Mouse (Mus musculus): ENCODE data around the gene Gabpb2. TPM values are rescaled to one million over a fixed set of nuclear protein-coding genes. Genes with fewer than 3 reads are reported as not detected.

The Gabpb2 gene
- total and polyA plus RNA-seq, 3 experiments: 8.6 to 14.1 (median 13.5) TPM

DNA sequence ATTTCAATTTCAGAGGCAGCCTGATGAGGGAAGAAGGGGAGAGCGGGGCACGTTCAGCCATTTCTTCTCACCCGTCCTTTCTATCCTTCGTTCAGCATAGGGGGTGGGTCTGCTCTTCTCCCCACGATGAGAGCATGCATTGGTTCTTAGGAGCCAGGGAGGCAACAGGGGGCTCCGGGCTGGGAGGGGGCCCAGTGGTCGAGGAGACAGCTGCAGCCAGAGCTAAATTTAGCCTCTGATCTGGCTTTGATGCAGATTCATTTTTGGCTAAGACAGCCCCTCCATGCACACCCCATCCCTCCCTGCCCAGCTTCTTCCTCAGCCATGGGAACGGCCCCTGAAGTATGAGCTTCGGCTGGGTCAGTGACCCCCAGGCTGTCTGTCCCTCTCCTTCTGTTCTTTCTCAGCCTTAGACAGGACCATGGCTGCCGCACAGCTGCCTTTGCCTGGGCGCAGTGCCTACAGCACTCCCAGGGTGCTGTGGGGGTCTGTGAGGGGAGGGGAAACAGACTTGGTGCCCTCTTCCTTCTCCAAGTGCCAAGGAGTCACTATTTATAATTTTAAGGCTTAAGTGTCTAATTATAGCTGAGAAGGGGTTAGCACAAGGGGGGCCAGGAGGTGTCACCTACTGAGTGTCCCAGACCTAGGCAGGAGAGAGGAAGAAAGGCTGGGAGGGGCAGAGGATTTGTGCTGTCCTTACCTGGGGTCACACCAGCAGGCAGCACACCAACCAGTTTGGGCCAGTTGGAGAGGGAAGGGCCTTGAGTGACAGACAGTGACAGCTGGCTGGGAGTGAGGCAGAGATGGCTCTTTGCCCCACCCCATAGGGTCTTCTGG is 54.1 kb downstream of the Gabpb2 start:
- no peaks in the 10 kb centered on the region for H3K27me3 ChIP-seq (ENCODE audit: control insufficient read depth, insufficient read depth, low read length)
- WGBS: 53% methylated on average over 11 of the region's 11 CpGs
- peak overlapping the region; percentile 24; the same call in 1 of the 2 replicates for H3K9ac ChIP-seq (ENCODE audit: low read depth, low read length)
- no peak overlapping the region; the same call in 1 of the 2 replicates for H3K27ac ChIP-seq
- no peak for TF ChIP-seq CTCF (IDR thresholded peaks at IDR 0.05)
- TF ChIP-seq EP300 (IDR thresholded peaks at IDR 0.05; ENCODE audit: insufficient read depth, low read depth, low read length): no peak; the same call in 1 of the 2 replicates
- TF ChIP-seq POLR2A (IDR thresholded peaks at IDR 0.05; ENCODE audit: insufficient read depth, low read depth, low read length): no peak
- no peak overlapping the region for H3K4me3 ChIP-seq
- no peaks in the 10 kb centered on the region for H3K36me3 ChIP-seq (ENCODE audit: control insufficient read depth, insufficient read depth, low read length)
- no peaks in the 10 kb centered on the region for H3K79me2 ChIP-seq (replicated peaks; ENCODE audit: control insufficient read depth, insufficient read depth, low read length)
- no peak for DNase-seq
- intact Hi-C loops (cut with DNase I): no loop called here
- peaks cover 5% of the 10 kb centered on the region for H3K4me1 ChIP-seq (ENCODE audit: control insufficient read depth, insufficient read depth, low read length)

DNA sequence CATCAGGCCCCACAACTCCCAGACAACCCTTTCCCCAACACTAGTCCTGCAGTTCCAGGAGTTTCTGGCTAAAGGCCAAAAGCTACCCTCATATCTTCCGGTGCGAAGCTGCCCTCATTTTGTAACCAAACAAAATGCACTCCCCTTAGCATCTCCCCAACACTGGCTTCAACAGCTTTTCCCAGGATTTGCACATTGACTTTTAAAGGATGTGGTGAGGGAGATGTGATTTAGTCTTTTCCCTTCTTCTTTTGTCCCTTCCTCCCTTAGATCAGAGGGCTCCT is 55.4 kb downstream of the Gabpb2 start:
- intact Hi-C loops (cut with DNase I): no loop called here
- Histone ChIP-seq H3K27me3 (ENCODE audit: control insufficient read depth, insufficient read depth, low read length) (no peaks in the 10 kb centered on the region), H3K4me1 (ENCODE audit: control insufficient read depth, insufficient read depth, low read length) (peaks cover 5% of the 10 kb centered on the region), H3K4me3 (no peak overlapping the region), H3K9ac (ENCODE audit: low read depth, low read length) (no peak overlapping the region), H3K79me2 (replicated peaks; ENCODE audit: control insufficient read depth, insufficient read depth, low read length) (no peaks in the 10 kb centered on the region), H3K36me3 (ENCODE audit: control insufficient read depth, insufficient read depth, low read length) (no peaks in the 10 kb centered on the region), H3K27ac (no peak overlapping the region)
- no peak for DNase-seq
- no peak for TF ChIP-seq CTCF (IDR thresholded peaks at IDR 0.05)
- TF ChIP-seq EP300 (IDR thresholded peaks at IDR 0.05; ENCODE audit: insufficient read depth, low read depth, low read length): no peak
- TF ChIP-seq POLR2A (IDR thresholded peaks at IDR 0.05; ENCODE audit: insufficient read depth, low read depth, low read length): no peak
- WGBS: 51% methylated on average over 2 of the region's 2 CpGs

DNA sequence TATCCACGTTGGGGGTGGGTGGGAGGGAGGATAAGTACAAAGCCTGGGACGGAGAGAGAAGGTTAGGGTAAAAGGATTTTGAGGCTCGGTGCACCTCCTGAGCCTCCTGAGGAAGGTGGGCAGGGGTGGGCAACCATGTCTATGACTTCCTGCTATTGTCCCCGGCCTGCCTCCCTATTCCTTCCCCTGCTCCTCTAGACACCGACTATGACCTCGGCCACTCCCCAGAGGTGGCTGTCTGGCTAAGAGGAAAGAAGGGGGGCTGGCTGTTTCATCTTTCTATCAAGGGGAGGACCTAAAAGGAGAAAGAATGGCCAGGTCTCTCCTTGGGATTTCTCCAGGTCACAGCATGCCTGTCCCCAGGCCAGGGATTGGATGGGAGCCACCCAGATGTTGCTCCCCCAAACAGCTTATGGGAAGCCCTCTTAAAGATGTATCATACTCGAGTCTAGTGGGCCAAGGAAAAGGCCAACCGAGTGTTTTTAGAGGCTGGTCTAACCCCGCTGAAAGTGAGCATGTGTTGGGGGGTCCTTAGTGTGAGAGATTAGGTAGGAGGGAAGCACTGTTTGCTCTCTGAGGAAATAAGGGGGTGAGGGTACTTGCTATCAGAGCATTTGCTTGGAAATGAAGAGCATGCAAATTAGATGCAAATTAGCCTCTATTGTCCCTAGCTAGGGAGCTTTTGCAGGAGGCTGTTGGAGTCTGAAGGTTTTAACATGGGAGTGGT is 55.9 kb downstream of the Gabpb2 start:
- no peak for DNase-seq
- no peak overlapping the region for H3K27ac ChIP-seq
- H3K4me3 ChIP-seq: peak overlapping the region; percentile 89
- intact Hi-C loops (cut with DNase I): loop anchor here (2.0 kb wide), 2 partner anchors 19 to 55 kb away; partner anchors contain the start of genes Pip5k1a and Tnfaip8l2
- WGBS: 30% methylated on average over 9 of the region's 9 CpGs
- no peaks in the 10 kb centered on the region for H3K27me3 ChIP-seq (ENCODE audit: control insufficient read depth, insufficient read depth, low read length)
- H3K4me1 ChIP-seq (ENCODE audit: control insufficient read depth, insufficient read depth, low read length): peaks cover 5% of the 10 kb centered on the region
- no peaks in the 10 kb centered on the region for H3K36me3 ChIP-seq (ENCODE audit: control insufficient read depth, insufficient read depth, low read length)
- H3K9ac ChIP-seq (ENCODE audit: low read depth, low read length): no peak overlapping the region
- H3K79me2 ChIP-seq (replicated peaks; ENCODE audit: control insufficient read depth, insufficient read depth, low read length): no peaks in the 10 kb centered on the region
- TF ChIP-seq POLR2A (IDR thresholded peaks at IDR 0.05; ENCODE audit: insufficient read depth, low read depth, low read length) (no peak), CTCF (IDR thresholded peaks at IDR 0.05) (no peak)

DNA sequence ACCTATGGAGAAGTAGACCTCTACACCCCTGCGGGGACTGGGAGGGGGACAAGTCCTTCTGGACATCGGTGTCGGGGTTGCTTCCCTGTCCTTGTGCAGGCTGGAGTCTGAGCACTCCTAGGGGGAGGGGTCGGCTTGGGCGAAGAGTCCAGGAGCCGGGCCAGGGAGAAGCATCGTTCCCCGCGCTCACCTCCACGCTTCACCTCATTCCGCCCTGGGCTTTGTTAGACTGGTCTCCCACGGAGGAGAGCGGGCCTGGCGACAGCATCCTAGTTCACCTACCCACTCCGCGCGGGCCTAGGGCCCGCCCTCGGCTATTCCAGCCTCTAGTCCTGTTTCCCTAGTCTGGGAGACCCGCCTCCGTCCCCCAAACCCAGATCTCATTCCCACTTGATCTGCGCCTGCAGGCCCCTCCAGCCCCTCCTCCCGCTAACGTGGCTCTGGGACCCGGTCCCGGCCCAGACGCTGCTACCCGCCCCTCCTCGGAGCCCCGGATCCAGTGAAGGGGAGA is 56.6 kb downstream of the Gabpb2 start:
- Histone ChIP-seq H3K4me1 (ENCODE audit: control insufficient read depth, insufficient read depth, low read length) (peaks cover 5% of the 10 kb centered on the region), H3K27ac (no peak overlapping the region), H3K9ac (ENCODE audit: low read depth, low read length) (peak overlapping the region; percentile 73), H3K27me3 (ENCODE audit: control insufficient read depth, insufficient read depth, low read length) (no peaks in the 10 kb centered on the region), H3K4me3 (peak overlapping the region; percentile 89), H3K79me2 (replicated peaks; ENCODE audit: control insufficient read depth, insufficient read depth, low read length) (no peaks in the 10 kb centered on the region), H3K36me3 (ENCODE audit: control insufficient read depth, insufficient read depth, low read length) (no peaks in the 10 kb centered on the region)
- WGBS: 8% methylated on average over 30 of the region's 30 CpGs
- DNase-seq: peak; percentile 20 to 43
- TF ChIP-seq CTCF (IDR thresholded peaks at IDR 0.05) (no peak), POLR2A (IDR thresholded peaks at IDR 0.05; ENCODE audit: insufficient read depth, low read depth, low read length) (no peak), EP300 (IDR thresholded peaks at IDR 0.05; ENCODE audit: insufficient read depth, low read depth, low read length) (no peak)
- intact Hi-C loops (cut with DNase I): loop anchor here (2.0 kb wide), 2 partner anchors 18 to 54 kb away; partner anchors contain the start of genes Pip5k1a and Tnfaip8l2

DNA sequence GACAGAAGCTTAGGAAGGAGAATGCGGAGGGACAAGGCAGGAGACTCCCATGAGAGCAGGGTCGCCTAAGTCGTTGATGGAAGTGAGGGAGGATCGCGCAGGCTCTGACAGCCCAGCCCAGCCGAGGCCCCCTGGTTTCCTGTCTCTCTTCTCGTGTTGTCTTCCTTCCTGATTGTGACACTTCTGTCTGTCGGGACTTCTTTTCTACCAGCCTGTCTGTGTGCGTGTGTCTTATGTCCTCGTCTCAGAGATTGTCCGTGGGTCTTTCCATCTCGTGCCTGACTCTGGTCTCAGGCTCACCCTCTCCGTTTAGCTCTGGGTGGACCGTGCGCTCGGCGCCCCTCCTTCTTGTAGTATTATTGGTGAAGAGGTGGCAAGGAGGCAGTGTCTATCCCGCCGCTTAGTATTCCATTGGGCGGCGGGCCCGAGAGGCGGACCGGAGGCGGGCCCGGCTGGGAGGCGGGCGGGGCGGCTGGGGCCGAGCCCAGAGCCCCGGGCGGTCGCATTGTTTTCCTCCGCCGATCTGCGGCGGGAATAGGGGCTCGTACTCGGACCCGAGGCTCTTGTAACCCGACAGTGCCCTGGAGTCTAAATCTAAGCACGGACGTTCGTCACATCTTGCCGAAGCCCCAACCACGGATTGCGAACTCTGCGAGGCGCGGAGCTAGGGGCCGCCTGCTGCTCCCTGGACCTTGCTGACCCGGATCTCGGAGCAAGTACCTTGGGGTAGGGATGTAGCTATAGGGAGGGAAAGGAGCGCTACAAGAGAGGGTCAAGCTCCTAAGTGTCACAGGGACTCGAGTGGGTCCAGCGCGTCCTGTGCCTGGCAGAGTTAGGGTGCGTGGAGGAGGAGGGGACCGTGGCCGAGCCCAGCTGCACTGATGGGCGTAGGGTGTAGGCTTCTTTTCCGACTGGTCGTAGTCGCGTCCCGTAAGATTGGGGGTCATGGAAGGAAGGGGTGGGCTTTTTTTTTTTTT is 57.4 kb downstream of the Gabpb2 start, which contains the start of gene Sema6c:
Sema6c (plus strand) TSS at position 471 of the 977 bp plus-strand sequence.
- peak within 1 kb of the TSS; percentile 89 for H3K4me3 ChIP-seq
- H3K79me2 ChIP-seq (replicated peaks; ENCODE audit: control insufficient read depth, insufficient read depth, low read length): no peaks in the 10 kb centered on the region
- H3K4me1 ChIP-seq (ENCODE audit: control insufficient read depth, insufficient read depth, low read length): peaks cover 5% of the 10 kb centered on the region
- no peaks in the 10 kb centered on the region for H3K36me3 ChIP-seq (ENCODE audit: control insufficient read depth, insufficient read depth, low read length)
- no peaks in the 10 kb centered on the region for H3K27me3 ChIP-seq (ENCODE audit: control insufficient read depth, insufficient read depth, low read length)
- peak within 1 kb of the TSS; percentile 73 for H3K9ac ChIP-seq (ENCODE audit: low read depth, low read length)
- 0 out of 2 replicates have a peak, but pooled peaks have one; percentile 19 for TF ChIP-seq EP300 (IDR thresholded peaks at IDR 0.05; ENCODE audit: insufficient read depth, low read depth, low read length)
- peak; percentile 87 for TF ChIP-seq POLR2A (IDR thresholded peaks at IDR 0.05; ENCODE audit: insufficient read depth, low read depth, low read length)
- TF ChIP-seq CTCF (IDR thresholded peaks at IDR 0.05): no peak
- under 1% methylated on average over 66 of the region's 66 CpGs for WGBS
- peak within 1 kb of the TSS; percentile 52 for H3K27ac ChIP-seq
- DNase-seq: peak; percentile 93
- intact Hi-C loops (cut with DNase I): loop anchor here (2.0 kb wide), 2 partner anchors 17 to 53 kb away; partner anchors contain the start of genes Pip5k1a and Tnfaip8l2

Measured in heart, adult 2 months (tissue).